Mouse (Mus musculus): ENCODE results near the gene Mxra8. TPM values are rescaled to one million over a fixed set of nuclear protein-coding genes. Genes with fewer than 3 reads are reported as not detected.
A peak's percentile ranks its signal among the peaks of the same experiment; 100 is the strongest.

Gene Mxra8
- polyA plus RNA-seq, 1 experiment from 2014 or later: 28.3 TPM

- H3K36me3 ChIP-seq: peaks cover 31% of the 10 kb centered on the region
- no peak for ATAC-seq (ENCODE audit: low FRiP score)
- no peaks in the 10 kb centered on the region for H3K27me3 ChIP-seq (replicated peaks)
- no peaks in the 10 kb centered on the region for H3K9me3 ChIP-seq (replicated peaks)
- 65% methylated on average over 8 of the region's 8 CpGs for WGBS
- H3K4me2 ChIP-seq: peak overlapping the region; percentile 97
- H3K27ac ChIP-seq (replicated peaks): peak overlapping the region; percentile 100; the same call in 1 of the 2 replicates
- H3K9ac ChIP-seq (replicated peaks): peak overlapping the region; percentile 97
- H3K4me1 ChIP-seq: peaks cover 54% of the 10 kb centered on the region
- H3K4me3 ChIP-seq (replicated peaks): peak overlapping the region; percentile 75
Measured at GRCm38 (mm10) chr4:155893212-155893690, 53.8 kb downstream of the Mxra8 start.

Small RNA genes lying within 50 kb of the gene (microRNA-seq; reads per million reads assigned to microRNA genes)
- not detected for gene Gm27743

Other genes with a start within 250 kb of the Mxra8 start
- gene Slc35e2, start 238.3 kb upstream of the Mxra8 start, polyA plus RNA-seq (2015; fragmentation: Nextera tagmentation; extraction: Ambion mirVana): 14.1 and 14.4 TPM in 2 replicates
- gene Cdk11b, start 214.8 kb upstream of the Mxra8 start, polyA plus RNA-seq (2015; fragmentation: Nextera tagmentation; extraction: Ambion mirVana): 52.7 and 53.4 TPM in 2 replicates
- not detected in 2 replicates for gene Gm10563, start 194.3 kb upstream of the Mxra8 start, polyA plus RNA-seq (2015; fragmentation: Nextera tagmentation; extraction: Ambion mirVana)
- 6.5 and 10.5 TPM in 2 replicates for gene Mmp23, start 186.3 kb upstream of the Mxra8 start, polyA plus RNA-seq (2015; fragmentation: Nextera tagmentation; extraction: Ambion mirVana)
- gene Mib2, start 170.5 kb upstream of the Mxra8 start, polyA plus RNA-seq (2015; fragmentation: Nextera tagmentation; extraction: Ambion mirVana): 48.6 and 54.7 TPM in 2 replicates
- gene Fndc10, start 145.3 kb upstream of the Mxra8 start, polyA plus RNA-seq (2015; fragmentation: Nextera tagmentation; extraction: Ambion mirVana): 18.9 and 25.0 TPM in 2 replicates
- gene Ssu72, start 134.9 kb upstream of the Mxra8 start, polyA plus RNA-seq (2015; fragmentation: Nextera tagmentation; extraction: Ambion mirVana): 165 and 171 TPM in 2 replicates
- 23.7 and 28.3 TPM in 2 replicates for gene Tmem240, start 104.9 kb upstream of the Mxra8 start, polyA plus RNA-seq (2015; fragmentation: Nextera tagmentation; extraction: Ambion mirVana)
- gene Atad3a, start 78.6 kb upstream of the Mxra8 start, polyA plus RNA-seq (2015; fragmentation: Nextera tagmentation; extraction: Ambion mirVana): 90.0 and 96.6 TPM in 2 replicates
- gene Vwa1, start 65.0 kb upstream of the Mxra8 start, polyA plus RNA-seq (2015; fragmentation: Nextera tagmentation; extraction: Ambion mirVana): 30.0 and 31.9 TPM in 2 replicates
- 0.78 and 1.2 TPM in 2 replicates for gene Tmem88b, start 53.8 kb upstream of the Mxra8 start, polyA plus RNA-seq (2015; fragmentation: Nextera tagmentation; extraction: Ambion mirVana)
- gene Ankrd65, start 49.2 kb upstream of the Mxra8 start, polyA plus RNA-seq (2015; fragmentation: Nextera tagmentation; extraction: Ambion mirVana): 0.27 TPM in 1 of 2 replicates, not detected in the other
- gene Mrpl20, start 36.8 kb upstream of the Mxra8 start, polyA plus RNA-seq (2015; fragmentation: Nextera tagmentation; extraction: Ambion mirVana): 259 and 285 TPM in 2 replicates
- gene Ccnl2, start 27.2 kb upstream of the Mxra8 start, polyA plus RNA-seq (2015; fragmentation: Nextera tagmentation; extraction: Ambion mirVana): 137 and 139 TPM in 2 replicates
- 147 and 152 TPM in 2 replicates for gene Aurkaip1, start 8.4 kb upstream of the Mxra8 start, polyA plus RNA-seq (2015; fragmentation: Nextera tagmentation; extraction: Ambion mirVana)
- 11.5 and 28.6 TPM in 2 replicates for gene Dvl1, start 7.7 kb downstream of the Mxra8 start, polyA plus RNA-seq (2015; fragmentation: Nextera tagmentation; extraction: Ambion mirVana)
- 0.36 and 0.46 TPM in 2 replicates for gene Tas1r3, start 23.7 kb downstream of the Mxra8 start, polyA plus RNA-seq (2015; fragmentation: Nextera tagmentation; extraction: Ambion mirVana)
- 28.0 and 29.0 TPM in 2 replicates for gene Cptp, start 29.8 kb downstream of the Mxra8 start, polyA plus RNA-seq (2015; fragmentation: Nextera tagmentation; extraction: Ambion mirVana)
- gene Ints11, start 29.9 kb downstream of the Mxra8 start, polyA plus RNA-seq (2015; fragmentation: Nextera tagmentation; extraction: Ambion mirVana): 66.9 and 73.4 TPM in 2 replicates
- 58.5 and 62.7 TPM in 2 replicates for gene Pusl1, start 52.1 kb downstream of the Mxra8 start, polyA plus RNA-seq (2015; fragmentation: Nextera tagmentation; extraction: Ambion mirVana)
- gene Acap3, start 52.1 kb downstream of the Mxra8 start, polyA plus RNA-seq (2015; fragmentation: Nextera tagmentation; extraction: Ambion mirVana): 57.7 and 70.3 TPM in 2 replicates
- 100 and 104 TPM in 2 replicates for gene Ube2j2, start 104.2 kb downstream of the Mxra8 start, polyA plus RNA-seq (2015; fragmentation: Nextera tagmentation; extraction: Ambion mirVana)
- 15.3 and 17.2 TPM in 2 replicates for gene C1qtnf12, start 122.6 kb downstream of the Mxra8 start, polyA plus RNA-seq (2015; fragmentation: Nextera tagmentation; extraction: Ambion mirVana)
- 31.9 and 35.6 TPM in 2 replicates for gene B3galt6, start 153.0 kb downstream of the Mxra8 start, polyA plus RNA-seq (2015; fragmentation: Nextera tagmentation; extraction: Ambion mirVana)
- 118 and 137 TPM in 2 replicates for gene Sdf4, start 153.2 kb downstream of the Mxra8 start, polyA plus RNA-seq (2015; fragmentation: Nextera tagmentation; extraction: Ambion mirVana)
- gene Tnfrsf4, start 174.2 kb downstream of the Mxra8 start, polyA plus RNA-seq (2015; fragmentation: Nextera tagmentation; extraction: Ambion mirVana): 0.19 and 0.89 TPM in 2 replicates
- 1.8 and 3.3 TPM in 2 replicates for gene Tnfrsf18, start 186.5 kb downstream of the Mxra8 start, polyA plus RNA-seq (2015; fragmentation: Nextera tagmentation; extraction: Ambion mirVana)
- 0.64 TPM in 1 of 2 replicates, not detected in the other for gene Ttll10, start 219.7 kb downstream of the Mxra8 start, polyA plus RNA-seq (2015; fragmentation: Nextera tagmentation; extraction: Ambion mirVana)